Mouse (Mus musculus): ENCODE data around the gene Kcnma1. TPM values are rescaled to one million over a fixed set of nuclear protein-coding genes. Genes with fewer than 3 reads are reported as not detected.

The Kcnma1 gene
- polyA plus RNA-seq, 1 experiment from 2014 or later = 8.2 TPM

- Histone ChIP-seq H3K27ac (ENCODE audit: low read depth) (no peak overlapping the region), H3K27me3 (replicated peaks; ENCODE audit: control insufficient read depth, insufficient read depth, low read length) (no peaks in the 10 kb centered on the region), H3K36me3 (ENCODE audit: control insufficient read depth, insufficient read depth, low read length) (no peaks in the 10 kb centered on the region), H3K4me1 (replicated peaks; ENCODE audit: control insufficient read depth, insufficient read depth, low read length) (no peaks in the 10 kb centered on the region; the same call in 1 of the 2 replicates), H3K4me3 (ENCODE audit: low read depth, low read length) (no peak overlapping the region), H3K9me3 (ENCODE audit: control insufficient read depth, low read length) (no peaks in the 10 kb centered on the region), H3K4me2 (ENCODE audit: low read length) (no peak overlapping the region), H3K9ac (ENCODE audit: low read length) (no peak overlapping the region)
- DNase-seq (ENCODE audit: low spot score) (no peak), ATAC-seq (replicated peaks; ENCODE audit: low FRiP score, low TSS enrichment, low read depth) (no peak)
- 57% methylated on average over 6 of the region's 6 CpGs for WGBS
Measured at GRCm38 (mm10) chr14:23378351-23379087, 635.8 kb downstream of the Kcnma1 start.

- no peaks in the 10 kb centered on the region for H3K27me3 ChIP-seq (replicated peaks; ENCODE audit: control insufficient read depth, insufficient read depth, low read length)
- H3K9me3 ChIP-seq (ENCODE audit: control insufficient read depth, low read length) = no peaks in the 10 kb centered on the region
- no peak overlapping the region for H3K27ac ChIP-seq (ENCODE audit: low read depth)
- no peaks in the 10 kb centered on the region for H3K36me3 ChIP-seq (ENCODE audit: control insufficient read depth, insufficient read depth, low read length)
- H3K4me3 ChIP-seq (ENCODE audit: low read depth, low read length) = no peak overlapping the region
- ATAC-seq (replicated peaks; ENCODE audit: low FRiP score, low TSS enrichment, low read depth) (no peak), DNase-seq (ENCODE audit: low spot score) (no peak)
- H3K4me2 ChIP-seq (ENCODE audit: low read length) = no peak overlapping the region
- H3K9ac ChIP-seq (ENCODE audit: low read length) = no peak overlapping the region
- WGBS = 72% methylated on average over 3 of the region's 3 CpGs
- no peaks in the 10 kb centered on the region for H3K4me1 ChIP-seq (replicated peaks; ENCODE audit: control insufficient read depth, insufficient read depth, low read length)
Measured at GRCm38 (mm10) chr14:23372021-23372420, 642.3 kb downstream of the Kcnma1 start.

- H3K27me3 ChIP-seq (replicated peaks; ENCODE audit: control insufficient read depth, insufficient read depth, low read length) = no peaks in the 10 kb centered on the region
- no peak overlapping the region for H3K4me3 ChIP-seq (ENCODE audit: low read depth, low read length)
- no peaks in the 10 kb centered on the region for H3K4me1 ChIP-seq (replicated peaks; ENCODE audit: control insufficient read depth, insufficient read depth, low read length)
- no peak overlapping the region for H3K4me2 ChIP-seq (ENCODE audit: low read length)
- DNase-seq (ENCODE audit: low spot score) = no peak
- no peak overlapping the region for H3K9ac ChIP-seq (ENCODE audit: low read length)
- no peaks in the 10 kb centered on the region for H3K9me3 ChIP-seq (ENCODE audit: control insufficient read depth, low read length)
- no peak overlapping the region for H3K27ac ChIP-seq (ENCODE audit: low read depth)
- no peak for ATAC-seq (replicated peaks; ENCODE audit: low FRiP score, low TSS enrichment, low read depth)
- WGBS = 62% methylated on average over 11 of the region's 11 CpGs
- H3K36me3 ChIP-seq (ENCODE audit: control insufficient read depth, insufficient read depth, low read length) = no peaks in the 10 kb centered on the region
Measured at GRCm38 (mm10) chr14:23360491-23360995, 653.7 kb downstream of the Kcnma1 start.

GRCm38 (mm10) chr14:23358776-23359175 is 655.5 kb downstream of the Kcnma1 start:
- no peak overlapping the region for H3K4me2 ChIP-seq (ENCODE audit: low read length)
- H3K9me3 ChIP-seq (ENCODE audit: control insufficient read depth, low read length) = no peaks in the 10 kb centered on the region
- WGBS = 89% methylated on average over 6 of the region's 6 CpGs
- H3K4me3 ChIP-seq (ENCODE audit: low read depth, low read length) = no peak overlapping the region
- no peaks in the 10 kb centered on the region for H3K4me1 ChIP-seq (replicated peaks; ENCODE audit: control insufficient read depth, insufficient read depth, low read length)
- DNase-seq (ENCODE audit: low spot score) = no peak
- H3K36me3 ChIP-seq (ENCODE audit: control insufficient read depth, insufficient read depth, low read length) = no peaks in the 10 kb centered on the region
- H3K27me3 ChIP-seq (replicated peaks; ENCODE audit: control insufficient read depth, insufficient read depth, low read length) = no peaks in the 10 kb centered on the region
- no peak overlapping the region for H3K27ac ChIP-seq (ENCODE audit: low read depth)
- no peak overlapping the region for H3K9ac ChIP-seq (ENCODE audit: low read length)
- ATAC-seq (replicated peaks; ENCODE audit: low FRiP score, low TSS enrichment, low read depth) = no peak

GRCm38 (mm10) chr14:23357529-23358278 is 656.6 kb downstream of the Kcnma1 start:
- WGBS = 72% methylated on average over 8 of the region's 8 CpGs

GRCm38 (mm10) chr14:23326786-23327185 is 687.5 kb downstream of the Kcnma1 start:
- DNase-seq (ENCODE audit: low spot score) (no peak), ATAC-seq (replicated peaks; ENCODE audit: low FRiP score, low TSS enrichment, low read depth) (no peak)
- H3K36me3 ChIP-seq (ENCODE audit: control insufficient read depth, insufficient read depth, low read length) = no peaks in the 10 kb centered on the region
- no peak overlapping the region for H3K27ac ChIP-seq (ENCODE audit: low read depth)
- no peaks in the 10 kb centered on the region for H3K9me3 ChIP-seq (ENCODE audit: control insufficient read depth, low read length)
- no peaks in the 10 kb centered on the region for H3K4me1 ChIP-seq (replicated peaks; ENCODE audit: control insufficient read depth, insufficient read depth, low read length)
- no peaks in the 10 kb centered on the region for H3K27me3 ChIP-seq (replicated peaks; ENCODE audit: control insufficient read depth, insufficient read depth, low read length)
- H3K9ac ChIP-seq (ENCODE audit: low read length) = no peak overlapping the region
- no peak overlapping the region for H3K4me3 ChIP-seq (ENCODE audit: low read depth, low read length)
- 84% methylated on average over 3 of the region's 3 CpGs for WGBS
- no peak overlapping the region for H3K4me2 ChIP-seq (ENCODE audit: low read length)

More at GRCm38 (mm10) chr14:23357529-23358278, 656.6 kb downstream of the Kcnma1 start:
- Histone ChIP-seq H3K9ac (ENCODE audit: low read length) (no peak overlapping the region), H3K4me2 (ENCODE audit: low read length) (no peak overlapping the region), H3K27ac (ENCODE audit: low read depth) (no peak overlapping the region), H3K4me3 (ENCODE audit: low read depth, low read length) (no peak overlapping the region), H3K4me1 (replicated peaks; ENCODE audit: control insufficient read depth, insufficient read depth, low read length) (no peaks in the 10 kb centered on the region), H3K27me3 (replicated peaks; ENCODE audit: control insufficient read depth, insufficient read depth, low read length) (no peaks in the 10 kb centered on the region), H3K36me3 (ENCODE audit: control insufficient read depth, insufficient read depth, low read length) (no peaks in the 10 kb centered on the region), H3K9me3 (ENCODE audit: control insufficient read depth, low read length) (no peaks in the 10 kb centered on the region)
- no peak for DNase-seq (ENCODE audit: low spot score)
- no peak for ATAC-seq (replicated peaks; ENCODE audit: low FRiP score, low TSS enrichment, low read depth)

- no peaks in the 10 kb centered on the region for H3K4me1 ChIP-seq (replicated peaks; ENCODE audit: control insufficient read depth, insufficient read depth, low read length)
- DNase-seq (ENCODE audit: low spot score) = no peak
- H3K27me3 ChIP-seq (replicated peaks; ENCODE audit: control insufficient read depth, insufficient read depth, low read length) = no peaks in the 10 kb centered on the region
- 88% methylated on average over 5 of the region's 5 CpGs for WGBS
- no peaks in the 10 kb centered on the region for H3K36me3 ChIP-seq (ENCODE audit: control insufficient read depth, insufficient read depth, low read length)
- no peak overlapping the region for H3K4me3 ChIP-seq (ENCODE audit: low read depth, low read length)
- no peak overlapping the region for H3K27ac ChIP-seq (ENCODE audit: low read depth)
- H3K9me3 ChIP-seq (ENCODE audit: control insufficient read depth, low read length) = no peaks in the 10 kb centered on the region
- no peak overlapping the region for H3K9ac ChIP-seq (ENCODE audit: low read length)
- no peak for ATAC-seq (replicated peaks; ENCODE audit: low FRiP score, low TSS enrichment, low read depth)
- H3K4me2 ChIP-seq (ENCODE audit: low read length) = no peak overlapping the region
Measured at GRCm38 (mm10) chr14:23305288-23305687, 709.0 kb downstream of the Kcnma1 start.

- no peak overlapping the region for H3K9ac ChIP-seq (ENCODE audit: low read length)
- no peak for DNase-seq (ENCODE audit: low spot score)
- H3K4me3 ChIP-seq (ENCODE audit: low read depth, low read length) = no peak overlapping the region
- H3K27ac ChIP-seq (ENCODE audit: low read depth) = no peak overlapping the region
- H3K36me3 ChIP-seq (ENCODE audit: control insufficient read depth, insufficient read depth, low read length) = no peaks in the 10 kb centered on the region
- no peak overlapping the region for H3K4me2 ChIP-seq (ENCODE audit: low read length)
- ATAC-seq (replicated peaks; ENCODE audit: low FRiP score, low TSS enrichment, low read depth) = no peak
- no peaks in the 10 kb centered on the region for H3K9me3 ChIP-seq (ENCODE audit: control insufficient read depth, low read length)
- no peaks in the 10 kb centered on the region for H3K4me1 ChIP-seq (replicated peaks; ENCODE audit: control insufficient read depth, insufficient read depth, low read length)
- no peaks in the 10 kb centered on the region for H3K27me3 ChIP-seq (replicated peaks; ENCODE audit: control insufficient read depth, insufficient read depth, low read length)
- WGBS = 95% methylated on average over 2 of the region's 2 CpGs
Measured at GRCm38 (mm10) chr14:23300443-23300842, 713.8 kb downstream of the Kcnma1 start.

Measured in intestine, embryonic 14.5 days (tissue).